Mouse (Mus musculus) kidney, embryonic 16.5 days (tissue): ENCODE measurements around the gene Olfr822. TPM values are rescaled to one million over a fixed set of nuclear protein-coding genes. Genes with fewer than 3 reads are reported as not detected.
"Not testable (repeated sequence)": the region's sequence is repeated elsewhere in the genome, so short reads cannot be mapped to it uniquely, and the experiment has no call there.

Source experiments
- ATAC-seq: fragments of 200-750 bp; cut with Nextera tagmentation; 2 replicates; pipeline ENCODE4 v1.8.0; 2017; ENCODE audit warnings: moderate TSS enrichment; ENCODE audit not compliant: low FRiP score, low TSS enrichment
- H3K27ac ChIP-seq: fragments of 300-500 bp; sonication (generic); 2 replicates; pipeline ENCODE4 v1.5.1; 2014; ENCODE audit warnings: low read length
- H3K27me3 ChIP-seq: fragments of 300-500 bp; sonication (generic); 2 replicates; pipeline ENCODE4 v1.6.1; 2014; ENCODE audit warnings: low read length, control low read depth, mixed read lengths; ENCODE audit not compliant: insufficient read depth
- H3K36me3 ChIP-seq: fragments of 300-500 bp; sonication (generic); 2 replicates; pipeline ENCODE4 v1.6.1; 2014; ENCODE audit warnings: low read length, control low read depth, mixed read lengths; ENCODE audit not compliant: insufficient read depth
- H3K4me1 ChIP-seq: fragments of 300-500 bp; sonication (generic); 2 replicates; pipeline ENCODE4 v1.6.1; 2014; ENCODE audit warnings: low read length, control low read depth, mixed read lengths; ENCODE audit not compliant: insufficient read depth
- H3K4me2 ChIP-seq: fragments of 300-500 bp; sonication (generic); replicated peaks from 2 replicates; pipeline ENCODE4 v1.6.1; 2014; ENCODE audit warnings: low read depth, low read length
- H3K4me3 ChIP-seq: fragments of 300-500 bp; sonication (generic); 2 replicates; pipeline ENCODE4 v1.5.1; 2014; ENCODE audit warnings: mild to moderate bottlenecking, low read length
- H3K9ac ChIP-seq: fragments of 300-500 bp; sonication (generic); replicated peaks from 2 replicates; pipeline ENCODE4 v1.6.1; 2014; ENCODE audit warnings: low read length
- H3K9me3 ChIP-seq: fragments of 300-500 bp; sonication (generic); 2 replicates; pipeline ENCODE4 v1.6.1; 2016; ENCODE audit warnings: low read length, control low read depth
- WGBS: fragments of 180-500 bp; shearing (Covaris S2); extraction: QIAGEN DNeasy Blood & Tissue Kit; methylation state at CpG from one replicate; pipeline ENCODE4 v1.1.7; 2014; 5-methylcytosine and 5-hydroxymethylcytosine counted together
- polyA plus RNA-seq: library from polyadenylated mRNA; unstranded; fragments of >200 nt; fragmentation: Nextera tagmentation; extraction: Ambion mirVana; gene quantifications from 2 replicates; pipeline ENCODE4 v1.2.1, GENCODE M21; 2015

Gene Olfr822
- not detected in 2 replicates for polyA plus RNA-seq

GRCm38 (mm10) chr10:130070910-130071309 lies at the start of gene Olfr822:
TSS of gene Olfr822 (plus strand) at chr10:130071210.
- no peaks in the 10 kb centered on the region for H3K4me1 ChIP-seq
- no peaks in the 10 kb centered on the region for H3K36me3 ChIP-seq
- ATAC-seq = no peak
- no peak within 1 kb of the TSS for H3K4me3 ChIP-seq
- H3K4me2 ChIP-seq = no peak within 1 kb of the TSS
- no peak within 1 kb of the TSS for H3K9ac ChIP-seq
- no peaks in the 10 kb centered on the region for H3K27me3 ChIP-seq
- no peak within 1 kb of the TSS for H3K27ac ChIP-seq
- H3K9me3 ChIP-seq = no peaks in the 10 kb centered on the region

- Histone ChIP-seq H3K9me3 (no peaks in the 10 kb centered on the region), H3K27me3 (no peaks in the 10 kb centered on the region), H3K9ac (no peak within 1 kb of the TSS), H3K4me2 (no peak within 1 kb of the TSS), H3K4me3 (no peak within 1 kb of the TSS), H3K36me3 (no peaks in the 10 kb centered on the region), H3K4me1 (no peaks in the 10 kb centered on the region), H3K27ac (no peak within 1 kb of the TSS)
- ATAC-seq = no peak
Measured at GRCm38 (mm10) chr10:130030048-130030447, 41.0 kb upstream of the Olfr822 start, which contains the start of gene Olfr821. TSS of gene Olfr821 (plus strand) at chr10:130030348.

GRCm38 (mm10) chr10:130037096-130037495 lies 33.9 kb upstream of the Olfr822 start:
- H3K9ac ChIP-seq = no peak overlapping the region
- H3K4me3 ChIP-seq = no peak overlapping the region
- no peak overlapping the region for H3K27ac ChIP-seq
- 64% methylated on average over 6 of the region's 6 CpGs for WGBS
- H3K36me3 ChIP-seq = no peaks in the 10 kb centered on the region
- no peak for ATAC-seq
- H3K4me2 ChIP-seq = no peak overlapping the region
- no peaks in the 10 kb centered on the region for H3K27me3 ChIP-seq
- H3K4me1 ChIP-seq = no peaks in the 10 kb centered on the region
- H3K9me3 ChIP-seq = no peaks in the 10 kb centered on the region

- peak; percentile 87; the same call in 1 of the 2 replicates for ATAC-seq
- H3K4me3 ChIP-seq = no peak overlapping the region
- 17% methylated on average over 5 of the region's 5 CpGs for WGBS
- H3K9me3 ChIP-seq = no peaks in the 10 kb centered on the region
- H3K9ac ChIP-seq = no peak overlapping the region
- no peak overlapping the region for H3K4me2 ChIP-seq
- H3K4me1 ChIP-seq = no peaks in the 10 kb centered on the region
- no peaks in the 10 kb centered on the region for H3K27me3 ChIP-seq
- H3K36me3 ChIP-seq = no peaks in the 10 kb centered on the region
- no peak overlapping the region for H3K27ac ChIP-seq
Measured at GRCm38 (mm10) chr10:130092838-130093440, 21.9 kb downstream of the Olfr822 start.

GRCm38 (mm10) chr10:130096104-130096503 lies 25.1 kb downstream of the Olfr822 start:
- Histone ChIP-seq H3K4me1 (no peaks in the 10 kb centered on the region), H3K4me2 (no peak overlapping the region), H3K9me3 (no peaks in the 10 kb centered on the region), H3K27me3 (no peaks in the 10 kb centered on the region), H3K9ac (no peak overlapping the region), H3K27ac (no peak overlapping the region), H3K4me3 (no peak overlapping the region), H3K36me3 (no peaks in the 10 kb centered on the region)
- no peak for ATAC-seq

GRCm38 (mm10) chr10:130115283-130115682 lies 44.3 kb downstream of the Olfr822 start, which contains the start of gene Olfr823:
TSS of gene Olfr823 (minus strand) at chr10:130115383.
- not testable (repeated sequence) for ATAC-seq
- 89% methylated on average over 1 of the region's 1 CpGs for WGBS

GRCm38 (mm10) chr10:130116045-130116444 lies 45.0 kb downstream of the Olfr822 start:
- not testable (repeated sequence) for ATAC-seq, H3K9ac ChIP-seq, H3K36me3 ChIP-seq, H3K27ac ChIP-seq, H3K9me3 ChIP-seq, H3K4me3 ChIP-seq, H3K4me2 ChIP-seq, H3K4me1 ChIP-seq, H3K27me3 ChIP-seq
- 62% methylated on average over 3 of the region's 3 CpGs for WGBS

More at GRCm38 (mm10) chr10:130115283-130115682, 44.3 kb downstream of the Olfr822 start, which contains the start of gene Olfr823:
- H3K4me2 ChIP-seq, H3K4me3 ChIP-seq, H3K27me3 ChIP-seq, H3K36me3 ChIP-seq, H3K9ac ChIP-seq, H3K9me3 ChIP-seq, H3K4me1 ChIP-seq, H3K27ac ChIP-seq: not testable (repeated sequence)

Other genes starting within 250 kb of the Olfr822 start
- not detected in 2 replicates for gene Olfr812, start 225.1 kb upstream of the Olfr822 start, polyA plus RNA-seq
- gene Olfr813, start 215.8 kb upstream of the Olfr822 start, polyA plus RNA-seq = not detected in 2 replicates
- not detected in 2 replicates for gene Olfr814, start 191.4 kb upstream of the Olfr822 start, polyA plus RNA-seq
- gene Olfr815, start 165.3 kb upstream of the Olfr822 start, polyA plus RNA-seq = not detected in 2 replicates
- gene Olfr816, start 155.6 kb upstream of the Olfr822 start, polyA plus RNA-seq = not detected in 2 replicates
- gene Olfr818, start 122.1 kb upstream of the Olfr822 start, polyA plus RNA-seq = not detected in 2 replicates
- not detected in 2 replicates for gene Olfr819, start 103.9 kb upstream of the Olfr822 start, polyA plus RNA-seq
- not detected in 2 replicates for gene Olfr247, start 95.1 kb upstream of the Olfr822 start, polyA plus RNA-seq
- not detected in 2 replicates for gene Gm10310, start 86.1 kb upstream of the Olfr822 start, polyA plus RNA-seq
- gene Olfr820, start 58.6 kb upstream of the Olfr822 start, polyA plus RNA-seq = not detected in 2 replicates
- not detected in 2 replicates for gene Olfr821, start 40.9 kb upstream of the Olfr822 start, polyA plus RNA-seq
- not detected in 2 replicates for gene Olfr823, start 44.2 kb downstream of the Olfr822 start, polyA plus RNA-seq
- not detected in 2 replicates for gene Olfr824, start 58.8 kb downstream of the Olfr822 start, polyA plus RNA-seq
- not detected in 2 replicates for gene Olfr825, start 95.6 kb downstream of the Olfr822 start, polyA plus RNA-seq
- gene Olfr826, start 113.0 kb downstream of the Olfr822 start, polyA plus RNA-seq = not detected in 2 replicates
- not detected in 2 replicates for gene Olfr827, start 143.2 kb downstream of the Olfr822 start, polyA plus RNA-seq
- gene Neurod4, start 209.0 kb downstream of the Olfr822 start, polyA plus RNA-seq = not detected in 2 replicates